Mouse (Mus musculus) neutrophil, adult 65 days (primary cell): ENCODE results near the gene Olfr493. TPM values are rescaled to one million over a fixed set of nuclear protein-coding genes. Genes with fewer than 3 reads are reported as not detected.

ENCODE experiments used
- total RNA-seq: library from RNA; stranded (reverse); gene quantifications from 2 replicates; pipeline ENCODE4 v1.2.4, GENCODE M21; 2023

Gene Olfr493
- not detected in 2 replicates for total RNA-seq

DNA sequence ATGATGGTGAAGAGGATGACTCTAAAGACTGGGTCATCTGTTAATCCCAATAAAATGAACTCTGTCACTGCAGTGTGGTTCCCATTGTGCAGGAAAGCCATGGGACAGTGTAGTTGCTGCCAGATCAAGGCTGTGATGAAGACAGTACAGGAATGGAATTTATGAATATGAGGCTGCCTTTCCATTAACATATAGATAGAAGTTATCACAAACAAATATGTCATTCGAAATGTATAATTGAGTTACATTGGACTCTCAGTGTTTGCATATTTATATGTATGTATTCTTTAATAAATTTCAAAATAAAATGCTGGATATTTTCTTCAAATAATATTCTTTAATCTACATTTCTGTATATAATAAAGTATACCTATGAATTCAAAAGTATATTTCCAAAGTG is at the start of gene Olfr493:
Olfr493 (minus strand) TSS at position 101 of the 400 bp plus-strand sequence.

DNA sequence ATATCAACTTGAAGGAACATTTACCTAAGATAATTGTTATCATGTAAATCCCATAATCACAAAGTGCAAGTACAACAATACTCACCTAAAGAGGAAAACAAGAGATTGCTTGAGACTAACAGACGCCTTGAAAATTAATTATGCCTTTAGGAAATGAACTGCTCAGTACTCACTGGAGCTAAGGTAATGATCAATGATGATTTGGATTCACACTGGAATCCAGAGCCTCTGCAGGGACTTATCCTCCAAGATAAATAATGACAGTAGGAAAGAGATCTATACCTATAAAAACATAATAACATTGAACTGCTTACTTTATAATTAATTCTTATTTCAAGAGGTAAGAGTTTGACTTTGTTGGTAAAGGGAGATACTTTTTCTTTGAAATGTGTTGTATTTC is 46.1 kb upstream of the Olfr493 start, which contains the start of gene Olfr495:
Olfr495 (plus strand) TSS at position 301 of the 400 bp plus-strand sequence.

DNA sequence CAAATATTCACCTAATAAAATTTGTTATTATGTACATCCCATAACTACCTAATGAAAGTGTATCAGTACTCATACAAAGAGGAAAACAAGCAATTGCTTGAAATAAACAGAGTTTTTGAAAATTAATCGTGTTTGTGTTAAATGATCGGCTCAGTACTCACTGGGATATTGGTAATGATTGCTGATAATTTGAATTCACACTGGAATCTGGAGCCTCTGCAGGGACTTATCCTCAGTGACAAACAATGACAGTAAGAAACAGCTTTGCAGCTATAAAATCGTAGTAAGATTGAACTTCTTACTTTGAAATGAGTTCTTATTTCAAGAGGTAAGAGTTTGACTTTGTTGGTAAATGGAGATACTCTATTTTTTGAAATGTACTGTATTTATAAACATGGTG is 18.3 kb upstream of the Olfr493 start, which contains the start of gene Olfr494:
Olfr494 (plus strand) TSS at position 301 of the 400 bp plus-strand sequence.

DNA sequence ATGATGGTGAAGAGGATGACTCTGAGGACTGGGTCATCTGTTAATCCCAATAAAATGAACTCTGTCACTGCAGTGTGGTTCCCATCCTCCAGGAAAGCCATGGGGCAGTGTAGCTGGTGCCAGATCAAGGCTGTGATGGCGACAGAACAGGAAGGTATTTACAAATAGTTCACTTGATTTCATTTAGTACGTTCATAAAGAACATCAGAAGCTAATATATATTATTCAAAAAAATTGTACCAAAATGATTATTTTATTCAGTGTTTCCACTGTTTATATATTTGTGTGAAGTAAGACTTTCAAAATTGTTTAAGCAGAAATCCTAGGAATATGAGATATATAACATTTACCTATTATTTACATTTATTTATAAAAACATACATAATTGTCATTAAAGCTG is 23.2 kb downstream of the Olfr493 start, which contains the start of gene Olfr492:
Olfr492 (minus strand) TSS at position 101 of the 400 bp plus-strand sequence.

DNA sequence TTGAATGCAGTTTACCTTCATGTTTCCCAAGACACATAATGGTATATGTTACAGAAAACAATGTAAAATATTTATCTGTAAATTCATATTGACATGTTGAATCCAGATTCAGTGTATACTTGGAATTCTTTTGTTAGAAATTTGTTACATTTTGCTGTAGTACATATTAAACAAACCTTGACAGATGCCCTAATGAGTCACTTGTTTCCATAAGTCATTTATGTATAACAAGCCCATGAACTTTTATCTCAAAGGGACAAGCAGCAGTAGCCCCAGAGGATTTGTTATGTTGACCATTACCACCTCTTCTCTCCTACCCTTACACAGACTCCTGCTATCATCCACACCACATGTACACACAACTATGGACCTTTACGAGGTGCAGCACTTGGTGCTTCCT is 33.6 kb downstream of the Olfr493 start, which contains the start of gene Olfr491:
Olfr491 (plus strand) TSS at position 301 of the 400 bp plus-strand sequence.

Other genes starting within 250 kb of the Olfr493 start
- 2.1 and 2.4 TPM in 2 replicates for gene Olfr482, start 249.4 kb downstream of the Olfr493 start, total RNA-seq
- gene Olfr483, start 246.1 kb downstream of the Olfr493 start, total RNA-seq: not detected in 2 replicates
- not detected in 2 replicates for gene Olfr484, start 219.5 kb downstream of the Olfr493 start, total RNA-seq
- gene Olfr485, start 187.1 kb downstream of the Olfr493 start, total RNA-seq: not detected in 2 replicates
- not detected in 2 replicates for gene Olfr486, start 174.2 kb downstream of the Olfr493 start, total RNA-seq
- not detected in 2 replicates for gene Olfr487, start 132.3 kb downstream of the Olfr493 start, total RNA-seq
- gene Olfr488, start 88.6 kb downstream of the Olfr493 start, total RNA-seq: not detected in 2 replicates
- gene Olfr490, start 58.0 kb downstream of the Olfr493 start, total RNA-seq: not detected in 2 replicates
- gene Olfr491, start 33.5 kb downstream of the Olfr493 start, total RNA-seq: not detected in 2 replicates
- gene Olfr492, start 23.3 kb downstream of the Olfr493 start, total RNA-seq: not detected in 2 replicates
- gene Olfr494, start 18.4 kb upstream of the Olfr493 start, total RNA-seq: not detected in 2 replicates
- gene Olfr495, start 46.2 kb upstream of the Olfr493 start, total RNA-seq: not detected in 2 replicates
- not detected in 2 replicates for gene Olfr497, start 73.4 kb upstream of the Olfr493 start, total RNA-seq
- gene Olfr498, start 118.3 kb upstream of the Olfr493 start, total RNA-seq: not detected in 2 replicates
- gene Olfr502, start 178.1 kb upstream of the Olfr493 start, total RNA-seq: not detected in 2 replicates
- gene Olfr503, start 197.5 kb upstream of the Olfr493 start, total RNA-seq: not detected in 2 replicates
- not detected in 2 replicates for gene Olfr504, start 218.8 kb upstream of the Olfr493 start, total RNA-seq